Mouse (Mus musculus) erythroblast, embryonic 14.5 days (primary cell): Measurements from ENCODE around the gene Hnmt.

ENCODE experiments used
- GATA1 ChIP-seq: IDR thresholded peaks from 2 replicates; pipeline ENCODE4 v1.6.1; 2012; ENCODE audit warnings: low read length, inconsistent platforms, mixed read lengths
- TAL1 ChIP-seq: IDR thresholded peaks from 3 replicates; pipeline ENCODE4 v1.6.1; 2012; ENCODE audit warnings: low read length, inconsistent platforms, mixed read lengths

GRCm38 (mm10) chr2:24049344-24049990 lies at the start of gene Hnmt:
- TF ChIP-seq TAL1 (no peak), GATA1 (no peak)
